Mouse (Mus musculus): ENCODE measurements around the gene Bet1. TPM values are rescaled to one million over a fixed set of nuclear protein-coding genes. Genes with fewer than 3 reads are reported as not detected.
A peak's percentile ranks its signal among the peaks of the same experiment; 100 is the strongest.

Bet1 gene
- polyA plus RNA-seq (2014; fragmentation: Nextera tagmentation; extraction: Ambion mirVana), result 67.0 and 71.3 TPM in 2 replicates

DNA sequence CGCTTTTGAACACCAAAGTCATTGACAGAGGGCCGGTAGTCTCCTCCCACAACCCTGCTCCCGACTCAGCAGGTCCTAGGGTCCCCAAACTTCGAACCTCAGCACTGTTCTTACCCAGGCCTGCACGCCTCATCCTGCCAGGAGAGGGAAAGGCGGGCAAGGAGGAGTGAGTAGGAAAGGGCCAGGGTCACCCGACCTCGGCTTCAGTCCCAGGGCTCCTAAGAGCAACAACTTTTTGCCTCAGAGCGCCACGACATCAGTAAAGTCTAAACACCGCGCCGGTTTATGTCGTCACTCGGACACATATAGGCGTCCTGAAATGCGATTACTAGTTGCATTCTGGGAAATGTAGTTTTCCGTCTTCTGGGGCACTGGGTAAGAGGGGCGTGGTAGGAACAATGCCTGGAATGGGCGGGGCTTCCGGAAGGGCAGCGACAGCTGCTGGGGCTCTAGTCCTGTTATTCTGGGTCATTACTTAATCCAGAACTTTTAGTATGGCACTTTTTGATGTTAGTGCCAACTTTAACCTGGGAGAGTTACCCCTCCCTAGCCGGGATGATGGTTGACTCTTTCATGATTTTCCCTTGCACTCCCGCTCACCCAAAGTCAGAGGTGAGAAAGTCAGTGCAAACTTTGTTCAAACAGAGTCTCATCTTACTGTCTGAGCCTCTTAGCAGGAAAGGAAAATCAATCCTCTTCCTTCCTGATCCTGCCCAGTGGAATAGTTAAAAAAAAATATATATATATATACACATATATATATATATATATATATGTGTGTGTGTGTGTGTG, at the start of gene Bet1:
Gene Bet1 (minus strand): TSS at position 310 of the 792 bp plus-strand sequence.
- Histone ChIP-seq H3K4me3 (ENCODE audit: low read depth, low read length) (peak within 1 kb of the TSS; percentile 68), H3K36me3 (ENCODE audit: control insufficient read depth, insufficient read depth, low read length) (no peaks in the 10 kb centered on the region), H3K9me3 (ENCODE audit: control insufficient read depth, low read depth, low read length) (no peaks in the 10 kb centered on the region), H3K4me2 (replicated peaks; ENCODE audit: low read depth, low read length) (peak within 1 kb of the TSS; percentile 44), H3K27me3 (ENCODE audit: control insufficient read depth, insufficient read depth, low read length) (no peaks in the 10 kb centered on the region), H3K4me1 (ENCODE audit: control insufficient read depth, insufficient read depth, low read length) (no peaks in the 10 kb centered on the region), H3K27ac (ENCODE audit: low read length) (no peak within 1 kb of the TSS), H3K9ac (replicated peaks; ENCODE audit: low read depth, low read length) (peak within 1 kb of the TSS; percentile 63)
- 1% methylated on average over 24 of the region's 24 CpGs for WGBS
- ATAC-seq (ENCODE audit: insufficient number of reproducible peaks, insufficient read depth, low FRiP score, low read depth), result peak; percentile 100

DNA sequence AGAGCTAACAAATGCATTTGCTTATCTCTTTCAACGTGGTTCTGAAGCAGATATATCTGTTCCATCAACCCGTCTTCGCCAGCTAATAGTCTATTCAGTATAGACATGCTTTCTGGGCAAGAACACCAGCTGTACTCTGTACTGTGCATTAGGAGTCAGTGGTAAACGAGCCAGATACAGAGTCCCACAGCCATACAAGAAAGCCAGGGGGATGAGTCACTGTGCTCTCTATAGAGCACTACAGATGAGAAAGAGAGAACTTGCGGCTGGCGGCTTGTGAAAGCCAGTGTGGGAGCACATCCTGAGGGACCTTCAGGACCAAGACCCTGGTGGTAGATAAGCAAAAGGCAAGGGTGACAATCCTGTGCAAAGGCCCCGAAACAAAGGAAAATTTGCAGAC, 45.5 kb upstream of the Bet1 start:
- Histone ChIP-seq H3K9ac (replicated peaks; ENCODE audit: low read depth, low read length) (no peak overlapping the region), H3K9me3 (ENCODE audit: control insufficient read depth, low read depth, low read length) (no peaks in the 10 kb centered on the region), H3K4me1 (ENCODE audit: control insufficient read depth, insufficient read depth, low read length) (no peaks in the 10 kb centered on the region), H3K36me3 (ENCODE audit: control insufficient read depth, insufficient read depth, low read length) (no peaks in the 10 kb centered on the region), H3K4me3 (ENCODE audit: low read depth, low read length) (no peak overlapping the region), H3K4me2 (replicated peaks; ENCODE audit: low read depth, low read length) (no peak overlapping the region), H3K27me3 (ENCODE audit: control insufficient read depth, insufficient read depth, low read length) (no peaks in the 10 kb centered on the region), H3K27ac (ENCODE audit: low read length) (no peak overlapping the region)
- WGBS, result 65% methylated on average over 7 of the region's 7 CpGs
- no peak for ATAC-seq (ENCODE audit: insufficient number of reproducible peaks, insufficient read depth, low FRiP score, low read depth)

DNA sequence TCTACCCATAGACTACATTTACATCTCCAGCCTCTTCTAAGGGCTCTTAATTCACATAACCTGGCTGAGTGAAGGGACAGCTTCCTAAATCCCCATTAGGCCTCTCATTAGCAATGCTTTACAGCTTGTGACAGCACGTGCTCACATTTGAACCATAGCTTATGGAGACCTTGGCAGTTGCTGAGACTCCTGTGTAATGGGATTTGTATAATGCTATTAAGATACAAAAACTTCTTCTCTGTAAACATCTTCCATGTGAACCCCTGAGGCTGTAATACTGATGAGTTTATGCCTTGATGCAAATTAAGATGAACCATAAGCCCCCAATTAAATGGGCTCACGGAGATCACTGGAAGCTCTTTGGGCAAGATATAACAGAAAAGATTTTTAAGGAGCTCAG, 44.4 kb upstream of the Bet1 start:
- 53% methylated on average over 2 of the region's 2 CpGs for WGBS
- no peaks in the 10 kb centered on the region for H3K27me3 ChIP-seq (ENCODE audit: control insufficient read depth, insufficient read depth, low read length)
- H3K4me3 ChIP-seq (ENCODE audit: low read depth, low read length), result no peak overlapping the region
- H3K9me3 ChIP-seq (ENCODE audit: control insufficient read depth, low read depth, low read length), result no peaks in the 10 kb centered on the region
- no peak for ATAC-seq (ENCODE audit: insufficient number of reproducible peaks, insufficient read depth, low FRiP score, low read depth)
- H3K4me2 ChIP-seq (replicated peaks; ENCODE audit: low read depth, low read length), result no peak overlapping the region
- no peaks in the 10 kb centered on the region for H3K4me1 ChIP-seq (ENCODE audit: control insufficient read depth, insufficient read depth, low read length)
- no peak overlapping the region for H3K9ac ChIP-seq (replicated peaks; ENCODE audit: low read depth, low read length)
- no peak overlapping the region for H3K27ac ChIP-seq (ENCODE audit: low read length)
- H3K36me3 ChIP-seq (ENCODE audit: control insufficient read depth, insufficient read depth, low read length), result no peaks in the 10 kb centered on the region

DNA sequence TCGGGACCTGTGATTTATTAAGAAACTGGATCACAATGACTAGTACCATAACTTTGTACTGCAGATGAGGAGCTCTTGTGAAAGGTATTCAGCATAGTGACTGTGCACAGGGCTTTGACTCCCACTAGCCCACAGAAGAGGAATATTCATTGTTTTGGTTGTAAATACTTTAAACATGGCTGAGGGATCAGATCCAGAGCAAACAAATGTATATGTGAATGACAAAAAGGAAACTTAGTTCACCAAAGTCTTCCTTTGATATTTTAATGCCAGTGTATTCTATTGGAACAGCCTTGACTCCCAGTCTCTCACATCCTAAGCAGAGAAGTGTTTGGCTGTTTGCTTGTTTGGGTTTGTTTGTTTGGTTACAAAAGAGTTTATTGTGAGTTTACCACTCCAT, 31.8 kb upstream of the Bet1 start:
- no peak overlapping the region for H3K4me3 ChIP-seq (ENCODE audit: low read depth, low read length)
- H3K9me3 ChIP-seq (ENCODE audit: control insufficient read depth, low read depth, low read length), result no peaks in the 10 kb centered on the region
- no peak for ATAC-seq (ENCODE audit: insufficient number of reproducible peaks, insufficient read depth, low FRiP score, low read depth)
- 88% methylated on average over 1 of the region's 1 CpGs for WGBS
- no peak overlapping the region for H3K27ac ChIP-seq (ENCODE audit: low read length)
- no peaks in the 10 kb centered on the region for H3K4me1 ChIP-seq (ENCODE audit: control insufficient read depth, insufficient read depth, low read length)
- H3K4me2 ChIP-seq (replicated peaks; ENCODE audit: low read depth, low read length), result no peak overlapping the region
- H3K9ac ChIP-seq (replicated peaks; ENCODE audit: low read depth, low read length), result no peak overlapping the region
- H3K36me3 ChIP-seq (ENCODE audit: control insufficient read depth, insufficient read depth, low read length), result no peaks in the 10 kb centered on the region
- H3K27me3 ChIP-seq (ENCODE audit: control insufficient read depth, insufficient read depth, low read length), result no peaks in the 10 kb centered on the region

DNA sequence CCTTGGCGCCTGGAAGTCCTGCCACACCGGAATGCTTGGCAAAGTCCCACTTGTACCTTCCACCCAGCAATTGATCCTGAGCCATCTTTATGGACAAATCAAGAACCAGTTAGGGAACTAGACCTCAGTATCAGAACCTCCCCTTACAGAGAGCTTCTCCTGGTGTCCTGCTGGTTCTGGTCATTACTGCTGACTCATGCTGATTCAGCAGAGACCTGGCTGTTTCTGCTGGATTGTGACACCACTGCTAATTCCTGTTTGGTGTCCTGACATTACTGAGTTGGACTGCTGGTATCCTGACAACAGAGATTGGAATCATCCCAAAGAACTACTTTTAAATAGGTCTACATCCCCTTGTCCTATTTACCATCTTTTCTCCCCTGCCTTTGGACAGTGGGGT, 3.7 kb upstream of the Bet1 start:
- H3K4me1 ChIP-seq (ENCODE audit: control insufficient read depth, insufficient read depth, low read length), result no peaks in the 10 kb centered on the region
- H3K27ac ChIP-seq (ENCODE audit: low read length), result no peak overlapping the region
- no peak overlapping the region for H3K4me3 ChIP-seq (ENCODE audit: low read depth, low read length)
- H3K9ac ChIP-seq (replicated peaks; ENCODE audit: low read depth, low read length), result no peak overlapping the region
- WGBS, result 81% methylated on average over 2 of the region's 2 CpGs
- H3K27me3 ChIP-seq (ENCODE audit: control insufficient read depth, insufficient read depth, low read length), result no peaks in the 10 kb centered on the region
- ATAC-seq (ENCODE audit: insufficient number of reproducible peaks, insufficient read depth, low FRiP score, low read depth), result no peak
- H3K4me2 ChIP-seq (replicated peaks; ENCODE audit: low read depth, low read length), result no peak overlapping the region
- no peaks in the 10 kb centered on the region for H3K36me3 ChIP-seq (ENCODE audit: control insufficient read depth, insufficient read depth, low read length)
- H3K9me3 ChIP-seq (ENCODE audit: control insufficient read depth, low read depth, low read length), result no peaks in the 10 kb centered on the region

DNA sequence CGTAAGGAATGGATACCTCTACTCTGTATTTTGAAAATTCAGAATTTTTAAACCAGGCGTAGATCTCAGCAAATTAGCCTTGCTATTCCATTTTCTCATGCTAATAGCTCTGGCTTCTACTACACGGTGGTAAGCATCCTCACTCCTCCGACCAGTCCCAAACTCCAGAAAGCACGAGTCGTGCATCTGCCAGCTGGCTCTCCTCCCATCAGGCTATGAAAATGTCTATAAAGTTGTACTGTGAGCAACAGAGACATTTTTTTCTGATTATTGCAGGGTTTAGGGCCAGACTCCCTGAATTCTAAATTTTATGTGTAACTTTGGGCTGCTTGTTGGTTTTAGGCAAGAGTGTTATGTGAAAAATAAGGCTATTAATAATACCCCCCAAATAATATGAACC, 14.5 kb downstream of the Bet1 start:
- WGBS, result 77% methylated on average over 6 of the region's 6 CpGs
- H3K4me1 ChIP-seq (ENCODE audit: control insufficient read depth, insufficient read depth, low read length), result no peaks in the 10 kb centered on the region
- H3K27me3 ChIP-seq (ENCODE audit: control insufficient read depth, insufficient read depth, low read length), result no peaks in the 10 kb centered on the region
- H3K4me2 ChIP-seq (replicated peaks; ENCODE audit: low read depth, low read length), result no peak overlapping the region
- ATAC-seq (ENCODE audit: insufficient number of reproducible peaks, insufficient read depth, low FRiP score, low read depth), result no peak
- H3K27ac ChIP-seq (ENCODE audit: low read length), result no peak overlapping the region
- no peaks in the 10 kb centered on the region for H3K36me3 ChIP-seq (ENCODE audit: control insufficient read depth, insufficient read depth, low read length)
- no peak overlapping the region for H3K4me3 ChIP-seq (ENCODE audit: low read depth, low read length)
- H3K9me3 ChIP-seq (ENCODE audit: control insufficient read depth, low read depth, low read length), result no peaks in the 10 kb centered on the region
- no peak overlapping the region for H3K9ac ChIP-seq (replicated peaks; ENCODE audit: low read depth, low read length)

DNA sequence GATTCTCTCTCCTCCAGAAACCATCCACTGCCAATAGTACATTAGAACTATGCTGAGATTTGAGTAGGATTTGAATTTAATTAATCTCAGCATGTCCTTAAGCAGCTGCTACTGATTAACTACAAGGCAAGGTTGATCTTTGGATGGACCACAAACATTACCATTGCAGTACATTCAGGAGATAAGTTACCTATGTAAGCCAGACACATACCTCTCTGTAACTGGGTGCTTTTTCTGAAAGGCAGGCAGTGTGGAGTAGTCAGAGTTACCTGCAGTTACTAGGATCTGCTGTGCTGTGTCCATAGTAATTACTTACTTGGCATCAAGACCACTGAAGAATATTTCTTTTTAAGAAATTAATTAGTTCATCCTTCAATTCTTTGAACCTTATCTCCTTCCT, 17.1 kb downstream of the Bet1 start:
- Histone ChIP-seq H3K27ac (ENCODE audit: low read length) (no peak overlapping the region), H3K9ac (replicated peaks; ENCODE audit: low read depth, low read length) (no peak overlapping the region), H3K27me3 (ENCODE audit: control insufficient read depth, insufficient read depth, low read length) (no peaks in the 10 kb centered on the region), H3K9me3 (ENCODE audit: control insufficient read depth, low read depth, low read length) (no peaks in the 10 kb centered on the region), H3K4me1 (ENCODE audit: control insufficient read depth, insufficient read depth, low read length) (no peaks in the 10 kb centered on the region), H3K36me3 (ENCODE audit: control insufficient read depth, insufficient read depth, low read length) (no peaks in the 10 kb centered on the region), H3K4me3 (ENCODE audit: low read depth, low read length) (no peak overlapping the region), H3K4me2 (replicated peaks; ENCODE audit: low read depth, low read length) (no peak overlapping the region)
- no peak for ATAC-seq (ENCODE audit: insufficient number of reproducible peaks, insufficient read depth, low FRiP score, low read depth)

DNA sequence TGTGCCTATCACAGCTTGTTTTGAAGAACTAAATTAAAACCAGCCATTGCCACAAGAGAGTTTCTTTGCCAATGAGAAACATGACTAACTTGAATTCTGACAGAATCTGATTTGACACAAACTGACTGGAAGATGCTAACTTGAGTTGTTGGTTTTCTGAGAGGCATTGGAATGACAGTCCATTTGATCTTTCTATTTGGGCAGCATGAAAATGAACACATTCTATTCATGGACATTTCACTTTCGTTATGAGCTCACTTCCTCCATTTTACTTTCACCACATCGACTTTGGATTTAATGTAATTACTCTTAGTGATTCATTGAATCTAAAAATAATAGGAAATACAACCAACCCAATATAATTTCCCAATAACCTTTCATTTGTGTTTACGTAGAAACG, 32.4 kb downstream of the Bet1 start:
- no peaks in the 10 kb centered on the region for H3K27me3 ChIP-seq (ENCODE audit: control insufficient read depth, insufficient read depth, low read length)
- H3K27ac ChIP-seq (ENCODE audit: low read length), result no peak overlapping the region
- no peaks in the 10 kb centered on the region for H3K9me3 ChIP-seq (ENCODE audit: control insufficient read depth, low read depth, low read length)
- no peak overlapping the region for H3K4me3 ChIP-seq (ENCODE audit: low read depth, low read length)
- 84% methylated on average over 4 of the region's 4 CpGs for WGBS
- no peak overlapping the region for H3K4me2 ChIP-seq (replicated peaks; ENCODE audit: low read depth, low read length)
- ATAC-seq (ENCODE audit: insufficient number of reproducible peaks, insufficient read depth, low FRiP score, low read depth), result no peak
- H3K36me3 ChIP-seq (ENCODE audit: control insufficient read depth, insufficient read depth, low read length), result no peaks in the 10 kb centered on the region
- no peak overlapping the region for H3K9ac ChIP-seq (replicated peaks; ENCODE audit: low read depth, low read length)
- no peaks in the 10 kb centered on the region for H3K4me1 ChIP-seq (ENCODE audit: control insufficient read depth, insufficient read depth, low read length)

DNA sequence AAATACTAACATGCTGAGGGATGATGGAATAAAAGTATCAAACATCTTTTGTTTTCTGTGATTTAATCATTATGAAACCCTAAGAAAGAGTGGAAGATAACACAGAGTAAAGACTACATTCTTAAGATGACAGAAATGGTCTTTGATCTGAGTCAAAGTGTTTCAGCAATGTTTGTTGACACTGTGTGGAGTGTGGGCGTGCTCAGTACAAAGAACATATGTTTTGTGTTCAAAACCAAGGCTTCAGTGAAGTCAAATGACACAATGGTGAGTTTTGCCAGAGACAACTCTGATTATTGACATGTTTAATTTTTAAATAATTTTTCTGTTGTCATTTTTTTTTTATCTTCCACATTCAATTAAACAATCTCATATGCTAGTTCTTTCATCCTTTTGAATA, 33.9 kb downstream of the Bet1 start:
- H3K36me3 ChIP-seq (ENCODE audit: control insufficient read depth, insufficient read depth, low read length), result no peaks in the 10 kb centered on the region
- no peak overlapping the region for H3K27ac ChIP-seq (ENCODE audit: low read length)
- H3K4me2 ChIP-seq (replicated peaks; ENCODE audit: low read depth, low read length), result no peak overlapping the region
- H3K4me3 ChIP-seq (ENCODE audit: low read depth, low read length), result no peak overlapping the region
- no peaks in the 10 kb centered on the region for H3K9me3 ChIP-seq (ENCODE audit: control insufficient read depth, low read depth, low read length)
- H3K4me1 ChIP-seq (ENCODE audit: control insufficient read depth, insufficient read depth, low read length), result no peaks in the 10 kb centered on the region
- 29% methylated on average over 1 of the region's 1 CpGs for WGBS
- no peak for ATAC-seq (ENCODE audit: insufficient number of reproducible peaks, insufficient read depth, low FRiP score, low read depth)
- H3K27me3 ChIP-seq (ENCODE audit: control insufficient read depth, insufficient read depth, low read length), result no peaks in the 10 kb centered on the region
- H3K9ac ChIP-seq (replicated peaks; ENCODE audit: low read depth, low read length), result no peak overlapping the region
